Mouse (Mus musculus) ovary, adult 18-20 months (tissue): ENCODE data around the gene Crp.

Experiments used
- DNase-seq: peaks from one replicate; pipeline ENCODE4 v3.0.0; 2022; ENCODE audit warnings: low spot score, mixed read lengths

The Crp gene

DNA sequence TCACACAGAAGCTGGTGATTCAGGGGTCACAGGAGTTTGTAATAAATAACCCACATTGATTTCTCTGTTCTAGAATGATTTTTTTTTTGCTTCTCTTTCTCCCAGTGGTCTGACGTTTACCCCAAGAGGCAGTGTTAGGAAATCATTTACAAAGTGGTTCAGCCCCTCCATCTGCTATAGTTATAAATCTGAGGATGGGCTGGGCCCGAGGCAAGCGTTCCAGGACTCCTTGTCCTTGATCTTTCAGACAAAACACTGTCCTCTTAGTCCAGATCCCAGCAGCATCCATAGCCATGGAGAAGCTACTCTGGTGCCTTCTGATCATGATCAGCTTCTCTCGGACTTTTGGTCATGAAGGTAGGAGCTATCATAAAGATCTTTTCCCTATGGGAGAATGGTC, at the start of gene Crp:
Crp (plus strand) TSS at position 212 of the 400 bp plus-strand sequence.
- no peak for DNase-seq

DNA sequence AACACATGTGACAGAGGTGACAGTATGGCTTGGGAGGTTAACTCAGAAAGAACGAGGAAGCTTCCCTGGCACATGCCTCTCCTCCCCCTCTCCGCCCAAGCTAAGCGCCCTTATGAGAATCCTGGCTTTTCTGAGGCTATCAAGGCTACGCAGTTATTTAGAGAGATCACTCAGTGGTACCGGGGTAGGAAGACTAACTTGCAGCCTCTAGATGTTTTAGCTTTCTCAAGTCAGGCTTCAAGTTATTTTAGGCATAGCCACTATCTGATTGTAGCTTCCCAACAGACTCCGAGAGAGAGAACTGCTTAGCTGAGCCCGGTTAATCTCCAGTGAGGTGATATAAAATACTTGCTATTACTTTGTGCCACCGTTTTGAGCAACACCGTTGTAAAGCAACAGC, 48.5 kb upstream of the Crp start:
- DNase-seq: no peak

DNA sequence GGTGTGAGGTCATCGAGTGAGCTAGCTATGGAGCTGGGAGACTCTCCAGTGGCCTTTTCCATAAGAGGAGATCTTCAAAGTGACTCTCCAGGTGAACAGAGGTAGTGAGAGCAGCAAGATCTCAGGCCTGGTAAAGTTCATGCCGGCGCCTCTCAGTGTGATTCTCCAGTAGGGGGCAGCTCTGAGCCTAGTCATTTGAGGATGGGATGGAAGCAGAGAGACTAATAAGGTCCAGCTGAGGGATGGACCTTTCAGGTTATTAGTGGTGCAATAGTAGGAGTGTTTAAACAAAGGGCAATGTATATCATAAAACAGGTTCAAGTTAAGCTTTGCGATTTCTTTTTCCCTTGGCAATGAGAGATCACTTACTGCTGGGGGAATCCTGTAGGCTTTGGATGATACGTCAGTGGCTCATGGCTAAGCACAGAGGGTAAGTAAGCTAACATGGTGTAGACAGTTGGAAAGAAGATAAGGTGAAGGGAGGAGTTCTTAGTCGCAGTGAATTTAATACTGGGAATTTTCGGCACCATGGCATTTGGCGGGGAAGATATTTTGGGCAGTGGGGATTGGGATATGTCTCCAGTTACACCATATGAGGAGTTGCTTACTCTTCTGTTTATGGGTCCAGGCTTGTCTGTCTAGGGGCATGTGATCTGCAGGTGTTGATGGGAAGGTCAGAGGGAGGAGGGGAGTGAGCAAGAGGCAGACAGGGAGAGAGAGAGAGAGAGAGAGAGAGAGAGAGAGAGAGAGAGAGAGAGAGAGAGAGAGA, 47.2 kb upstream of the Crp start:
- no peak for DNase-seq

DNA sequence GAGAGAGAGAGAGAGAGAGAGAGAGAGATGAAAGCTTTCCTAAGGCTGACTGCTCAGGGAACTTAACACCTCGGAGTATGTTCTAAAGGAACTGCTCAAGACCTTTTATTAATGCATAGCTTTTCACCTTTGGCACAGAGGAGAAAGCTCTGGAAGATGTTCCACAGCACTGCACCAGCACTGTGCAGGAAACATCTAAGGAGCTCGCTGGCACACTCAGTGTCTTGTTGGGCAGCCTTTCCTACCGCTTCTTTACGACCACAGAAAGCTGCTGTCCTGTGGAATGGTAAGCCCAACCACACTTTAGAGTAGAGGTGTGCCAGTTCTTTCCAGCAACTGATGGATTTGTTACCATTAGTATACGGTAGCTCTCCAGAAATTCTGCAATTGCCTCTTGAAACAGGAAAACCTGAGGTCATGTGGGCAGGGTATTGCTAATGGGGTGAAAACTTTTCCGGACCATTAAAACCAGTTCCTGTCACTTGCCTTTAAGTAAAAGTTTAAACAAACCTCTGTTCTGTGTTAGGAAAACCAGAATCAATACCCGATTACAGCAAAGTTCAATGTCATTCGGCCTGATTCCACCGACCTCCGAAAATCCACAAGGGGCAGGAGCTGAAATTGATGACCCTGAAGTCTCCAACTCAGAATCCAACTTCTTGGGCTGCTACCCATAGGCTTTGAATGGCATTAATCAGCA, 46.4 kb upstream of the Crp start:
- DNase-seq: no peak

DNA sequence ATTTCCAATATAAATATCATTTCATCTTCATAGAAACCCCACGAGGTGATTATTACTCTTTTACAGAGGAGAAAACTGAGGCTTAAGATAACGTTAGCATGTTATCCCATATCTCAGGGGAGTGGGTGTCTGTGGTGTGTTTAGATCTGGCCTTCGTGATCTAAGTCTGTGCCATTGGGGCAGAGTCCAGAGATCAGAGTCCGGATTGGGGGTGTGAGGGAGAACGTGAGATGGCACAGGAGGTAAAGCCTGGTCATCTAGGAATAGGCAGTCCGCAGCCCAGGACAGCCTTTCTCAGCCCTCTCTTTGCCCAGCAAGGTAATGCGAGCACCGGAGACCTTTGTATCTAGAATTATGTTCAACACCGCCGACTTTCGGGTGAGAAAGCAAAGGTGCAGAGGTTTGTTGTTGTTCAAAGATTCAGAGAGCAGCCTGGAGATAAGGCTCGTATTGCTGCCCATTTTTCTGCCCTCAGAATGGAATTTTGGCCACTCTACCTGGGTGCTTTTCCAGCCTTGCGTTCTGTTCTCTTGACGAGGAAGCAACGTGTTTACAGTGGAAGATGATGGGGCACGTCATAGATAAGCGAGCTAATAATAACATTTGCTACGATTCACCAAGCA, 45.7 kb upstream of the Crp start:
- no peak for DNase-seq

DNA sequence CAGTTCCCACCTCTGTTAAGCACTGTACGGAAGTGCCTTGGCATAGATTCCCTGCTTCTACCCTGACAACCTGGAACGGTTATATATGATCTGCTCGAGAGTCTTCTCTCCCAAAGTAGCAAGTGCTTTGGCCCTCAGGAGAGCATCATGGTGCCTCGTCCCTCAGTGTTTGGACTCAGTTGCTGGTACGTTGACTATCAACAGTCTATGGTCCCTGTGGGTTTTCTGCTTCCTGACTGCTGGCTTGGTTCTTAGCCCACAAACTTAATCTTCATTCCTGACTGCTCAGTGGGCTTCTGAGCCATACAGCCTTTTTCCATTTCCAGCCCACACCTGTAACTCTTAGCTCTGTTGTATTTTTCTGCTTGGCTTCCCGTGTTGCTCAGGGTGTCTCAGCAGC, 44.0 kb upstream of the Crp start:
- no peak for DNase-seq

DNA sequence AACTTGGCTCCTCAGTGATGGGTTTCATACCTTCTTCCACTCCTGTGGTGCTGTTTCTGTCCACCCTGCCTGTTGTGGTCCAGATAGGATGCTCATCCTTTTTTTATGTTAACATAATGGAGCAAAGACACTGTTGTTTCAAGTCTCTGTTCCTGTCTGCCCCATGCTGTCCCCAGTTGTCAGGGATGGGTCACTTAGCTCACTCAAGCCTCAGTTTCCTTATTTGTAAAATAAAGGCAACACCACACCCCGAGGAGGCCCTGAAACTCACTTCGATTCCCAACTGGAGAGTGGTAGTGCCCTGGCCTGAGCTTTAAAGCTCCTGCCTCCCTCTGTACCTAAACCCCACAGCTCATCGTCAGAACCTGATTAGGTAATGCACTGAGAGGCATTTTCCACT, 40.6 kb upstream of the Crp start:
- no peak for DNase-seq

DNA sequence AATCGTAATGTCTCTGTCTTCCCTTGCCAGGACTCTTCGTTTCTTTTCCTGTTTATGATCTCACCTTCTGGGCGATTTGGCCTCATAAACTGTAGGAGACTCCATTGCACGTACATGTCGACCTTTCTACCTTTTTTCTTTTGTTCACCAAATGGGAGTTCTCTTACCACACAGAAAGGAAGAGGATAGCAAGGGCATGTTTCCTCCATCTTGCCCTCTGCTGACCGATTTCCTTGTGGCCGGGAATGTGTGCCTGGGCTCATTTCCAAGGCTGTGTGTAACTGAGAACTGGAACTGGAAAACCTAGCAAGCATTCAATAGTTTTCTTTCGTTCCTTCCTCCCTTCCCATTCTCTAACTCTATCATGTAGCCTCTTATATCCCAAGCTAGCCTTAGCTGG, 38.2 kb upstream of the Crp start:
- no peak for DNase-seq

DNA sequence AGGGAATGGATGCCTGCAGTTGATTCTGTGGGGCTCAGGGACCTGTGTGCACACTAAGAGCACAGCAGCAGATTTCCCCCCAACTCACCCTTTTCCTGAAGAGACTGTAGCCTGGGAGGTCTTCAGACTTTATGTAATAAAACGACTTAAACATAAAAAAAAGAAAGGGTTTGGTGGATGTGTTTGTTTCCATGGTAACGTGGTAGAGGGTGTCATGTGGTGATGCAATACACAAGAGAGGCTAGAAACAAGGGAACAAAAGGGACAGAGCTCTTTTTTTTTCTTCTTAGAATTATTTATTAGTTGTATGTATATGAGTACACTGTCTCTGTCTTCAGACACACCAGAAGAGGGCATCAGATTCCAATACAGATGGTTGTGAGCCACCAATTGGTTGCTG, 32.4 kb upstream of the Crp start:
- DNase-seq: no peak

DNA sequence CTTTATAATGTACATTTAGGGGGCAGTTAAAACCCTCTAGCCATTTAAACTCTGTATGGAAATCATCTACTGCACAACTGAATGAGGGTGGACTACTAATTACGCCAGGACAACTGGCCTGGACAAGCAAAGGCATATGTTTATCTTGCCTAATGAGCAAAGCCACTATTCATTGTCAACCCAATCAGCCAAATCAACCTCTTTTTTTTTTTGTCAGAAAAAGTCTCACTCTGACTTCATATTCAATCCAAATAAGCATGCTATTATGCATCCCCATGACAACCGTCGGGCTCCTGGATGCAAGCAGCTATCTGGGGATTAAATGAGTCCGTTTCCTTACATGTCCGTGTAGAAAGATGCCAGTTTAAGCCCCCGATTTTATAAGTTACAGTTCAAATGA, 30.3 kb upstream of the Crp start:
- DNase-seq: no peak

DNA sequence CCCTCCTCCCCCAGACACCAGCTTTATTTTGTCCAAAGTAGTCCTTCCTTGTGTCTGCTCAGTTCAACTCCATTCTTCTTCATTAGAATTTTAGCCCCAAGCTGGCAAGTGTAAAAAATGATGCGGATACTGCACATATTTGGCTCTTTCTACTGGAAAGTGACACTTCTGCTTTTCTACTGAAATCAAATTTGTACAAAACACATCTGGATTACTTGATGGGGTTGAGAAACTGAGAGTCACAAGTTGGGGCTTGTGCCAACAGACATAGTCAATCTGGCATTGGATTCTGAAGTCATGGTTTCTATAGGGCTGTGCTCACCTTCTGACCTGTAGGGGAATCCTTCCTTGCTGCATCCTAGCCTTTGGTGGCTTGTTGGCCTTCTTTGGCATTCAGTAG, 27.1 kb upstream of the Crp start:
- no peak for DNase-seq

DNA sequence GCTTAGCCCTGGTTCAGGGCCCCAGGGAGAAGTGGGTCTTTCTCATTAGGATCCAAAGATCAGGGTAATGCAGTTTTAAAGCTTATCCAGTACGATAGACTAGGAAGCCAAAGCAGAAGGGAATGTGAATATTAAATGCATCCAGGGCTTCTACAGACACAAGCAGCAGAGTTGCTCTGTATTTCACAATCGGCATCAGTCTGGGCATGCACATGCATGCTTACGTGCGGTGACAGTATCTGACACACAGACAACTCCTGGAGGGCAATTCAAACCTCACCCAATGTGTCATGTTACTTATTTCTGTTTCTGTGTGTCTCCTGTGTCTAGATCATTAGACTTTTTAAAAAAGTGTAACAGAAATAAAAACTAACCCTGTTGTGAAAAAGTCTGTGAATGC, 17.1 kb upstream of the Crp start:
- no peak for DNase-seq

DNA sequence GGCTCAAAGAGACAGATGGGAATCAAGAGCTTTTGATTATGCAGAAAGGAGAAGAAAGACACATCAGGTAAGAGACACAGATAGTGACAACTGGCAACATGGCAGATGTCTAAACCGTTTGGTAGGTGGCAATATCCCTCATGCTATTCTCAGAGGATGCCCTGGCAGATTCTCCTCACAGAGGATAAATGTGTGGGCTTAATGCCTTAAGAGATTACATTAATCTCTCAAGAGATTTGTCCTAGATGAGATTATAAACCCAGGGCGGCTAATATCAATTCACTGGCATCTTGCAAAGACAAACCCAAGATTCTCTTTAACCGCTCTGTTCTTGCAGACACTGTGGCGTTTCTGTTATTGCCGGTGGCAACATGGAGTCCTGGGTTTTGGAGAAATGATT, 14.3 kb upstream of the Crp start:
- no peak for DNase-seq

DNA sequence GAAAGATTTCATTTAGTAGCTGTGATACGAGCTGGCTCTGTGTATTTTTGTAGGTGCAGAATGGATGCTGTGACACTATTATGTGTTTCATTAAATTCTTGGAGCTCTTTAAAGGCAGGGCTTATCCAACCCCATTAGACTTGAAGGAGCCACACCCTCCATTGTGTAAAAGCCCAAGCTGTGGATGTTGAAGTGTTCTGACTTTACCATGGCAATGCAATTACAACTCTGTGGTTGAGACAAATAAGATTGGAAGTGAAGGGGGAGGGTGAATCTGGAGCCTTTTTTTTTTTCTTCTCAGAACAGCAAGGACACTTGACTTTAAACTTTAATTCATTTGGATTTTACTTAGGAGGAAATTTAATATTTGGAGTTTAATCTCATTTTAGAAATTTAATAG, 13.9 kb upstream of the Crp start:
- no peak for DNase-seq

DNA sequence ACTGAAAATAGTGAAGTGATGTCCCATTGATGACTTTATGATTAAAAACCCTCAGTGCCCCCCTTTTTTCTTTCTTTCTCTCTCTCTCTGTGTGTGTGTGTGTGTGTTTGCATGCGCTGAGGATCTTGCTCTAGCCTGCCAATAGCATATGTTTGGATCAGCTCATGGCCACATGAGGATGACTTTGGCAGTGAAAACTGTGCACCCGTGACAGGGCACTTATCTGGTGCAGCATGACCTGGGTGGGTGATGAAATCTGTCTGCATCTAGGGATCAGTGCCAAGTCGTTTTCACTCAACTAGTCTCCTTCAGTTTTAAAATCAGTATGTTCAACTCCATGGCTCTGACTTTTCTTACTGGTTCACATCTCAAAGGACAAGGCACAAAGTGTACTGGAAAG, 12.7 kb upstream of the Crp start:
- DNase-seq: peak; percentile 6

DNA sequence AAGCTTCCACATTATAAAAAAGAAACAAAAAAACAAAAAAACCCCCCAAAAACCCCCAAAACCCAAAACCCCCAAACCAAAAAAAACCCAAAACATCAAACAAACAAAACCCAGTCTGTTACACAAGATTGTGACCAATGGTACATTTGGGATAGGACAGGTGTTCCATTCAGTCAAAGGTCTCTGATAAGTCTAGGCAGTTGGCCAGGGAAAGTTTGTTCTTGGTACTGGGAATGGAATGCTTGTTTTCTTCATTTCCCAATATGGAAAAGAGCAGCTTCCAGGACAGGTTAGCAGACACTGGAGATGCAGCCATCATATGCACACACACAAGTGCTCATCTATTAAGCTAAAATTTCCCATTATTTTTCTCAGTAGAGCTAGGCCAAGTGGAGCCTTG, 433 bp upstream of the Crp start:
- DNase-seq: no peak

DNA sequence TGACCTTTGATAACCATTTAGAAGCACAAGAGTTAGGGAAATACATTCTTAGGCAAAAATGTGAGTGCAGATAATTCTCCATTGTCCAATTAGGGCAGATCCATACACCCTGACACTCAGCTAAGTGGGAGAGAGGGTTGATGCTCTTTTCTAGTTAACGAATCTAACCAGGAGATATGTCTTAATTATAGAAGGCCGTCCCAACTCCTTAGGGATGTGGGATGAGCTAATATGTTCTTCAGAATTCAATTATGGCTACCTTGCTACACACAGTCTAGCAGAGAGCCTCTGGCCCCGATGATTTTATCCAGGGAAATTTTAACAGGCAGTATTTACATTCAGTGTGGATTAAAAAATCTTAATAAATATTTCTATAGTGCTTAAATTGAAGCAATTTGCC, 3.0 kb downstream of the Crp start:
- no peak for DNase-seq

DNA sequence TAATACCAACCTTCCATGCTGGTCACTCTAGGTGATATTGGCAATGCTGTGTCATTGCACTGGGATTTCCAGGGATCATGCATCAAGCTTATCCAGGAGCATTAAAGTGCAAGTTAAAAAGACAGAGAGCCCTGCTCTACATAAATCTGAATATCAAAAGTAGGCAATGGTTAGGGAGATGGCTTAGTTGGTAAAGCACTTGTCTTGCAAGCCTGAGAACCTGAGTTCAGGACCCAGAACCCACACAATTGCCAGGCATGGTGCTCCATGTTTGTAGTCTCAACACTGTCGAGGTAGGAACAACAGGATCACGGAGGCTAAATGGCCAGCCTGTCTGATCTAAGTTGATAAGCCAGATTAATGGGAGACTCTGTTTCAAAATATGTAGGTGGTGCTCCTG, 3.5 kb downstream of the Crp start:
- no peak for DNase-seq

DNA sequence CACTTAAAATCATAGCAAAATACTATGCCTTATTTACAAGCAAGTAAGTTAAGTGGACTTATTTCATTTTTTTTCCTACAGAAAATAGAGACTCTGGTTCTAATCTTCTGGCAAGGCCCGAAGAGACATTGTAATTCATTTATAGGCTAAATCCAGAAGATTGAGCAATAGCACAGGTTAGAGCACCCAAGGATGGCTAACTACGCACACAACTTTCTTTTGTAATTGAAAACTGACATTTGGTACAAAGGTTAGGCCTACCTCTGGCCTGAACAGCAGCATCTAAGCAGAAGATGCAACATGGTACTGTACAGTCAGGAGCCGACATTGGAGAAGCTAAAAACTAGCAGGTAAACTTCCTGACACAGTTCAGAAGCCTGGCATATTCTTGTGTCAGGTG, 4.0 kb downstream of the Crp start:
- no peak for DNase-seq

DNA sequence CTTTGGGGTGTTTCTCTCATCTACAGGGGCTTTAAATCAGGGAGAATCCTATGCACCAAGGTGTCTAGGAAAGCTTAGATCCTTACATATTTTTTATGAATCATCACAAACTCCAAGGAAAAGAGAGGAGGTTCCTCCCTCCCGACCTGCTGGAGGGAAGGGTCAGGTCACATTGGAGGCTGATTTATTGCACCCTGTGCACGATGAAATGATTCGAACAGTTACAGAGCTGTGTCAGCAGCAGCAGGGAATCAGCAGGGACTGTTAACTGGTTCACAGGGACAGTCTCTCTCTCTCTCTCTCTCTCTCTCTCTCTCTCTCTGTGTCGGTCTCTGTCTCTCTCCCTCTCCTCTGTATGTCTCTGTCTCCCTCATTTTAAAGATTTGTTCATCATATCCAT, 6.9 kb downstream of the Crp start:
- DNase-seq: no peak

DNA sequence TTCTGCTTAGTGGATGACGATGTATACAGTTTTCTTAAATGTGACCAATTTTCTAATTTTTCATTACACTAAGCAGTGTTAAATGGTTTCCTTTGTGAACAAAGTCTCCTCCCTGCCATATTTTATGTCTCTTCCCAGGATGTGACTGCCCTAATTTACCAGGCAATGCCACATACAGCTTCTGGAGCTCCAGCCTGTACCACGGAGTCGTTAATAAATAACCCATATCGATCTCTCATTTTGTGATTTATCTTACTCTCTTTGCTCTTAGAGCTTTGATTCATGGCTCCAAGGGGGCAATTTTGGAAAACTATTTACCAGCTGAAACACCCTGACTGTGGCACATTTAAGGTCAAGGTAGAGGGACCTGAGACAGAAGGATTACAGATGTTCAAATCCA, 8.4 kb downstream of the Crp start:
- DNase-seq: no peak

DNA sequence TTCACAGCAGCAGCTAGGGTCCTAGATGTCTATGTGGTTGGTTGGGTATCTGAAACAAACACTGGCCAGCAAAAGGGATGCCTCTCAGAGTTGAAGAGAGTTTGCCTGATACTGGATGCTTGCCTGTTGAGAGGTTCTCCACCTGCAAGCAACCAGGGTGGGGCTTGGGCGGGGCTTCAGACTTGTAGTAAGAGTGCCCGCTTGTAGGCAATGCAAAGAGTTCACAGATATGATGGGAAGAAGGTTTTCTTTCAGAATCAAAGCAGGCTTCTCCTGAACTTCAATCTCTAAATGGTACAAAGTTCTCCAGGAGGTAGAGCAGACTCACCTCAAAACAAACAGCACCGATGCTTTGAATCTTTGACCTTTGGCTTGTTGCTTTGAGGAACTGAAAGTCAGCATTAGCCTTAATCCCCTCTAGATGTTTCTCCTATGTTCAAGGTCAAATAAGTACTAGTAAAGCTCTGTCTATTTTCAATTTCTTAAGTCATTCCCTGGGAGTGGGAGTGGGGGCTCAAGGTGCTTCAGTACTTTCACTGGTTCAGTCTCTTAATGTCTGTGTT, 12.0 kb downstream of the Crp start:
- DNase-seq: no peak

DNA sequence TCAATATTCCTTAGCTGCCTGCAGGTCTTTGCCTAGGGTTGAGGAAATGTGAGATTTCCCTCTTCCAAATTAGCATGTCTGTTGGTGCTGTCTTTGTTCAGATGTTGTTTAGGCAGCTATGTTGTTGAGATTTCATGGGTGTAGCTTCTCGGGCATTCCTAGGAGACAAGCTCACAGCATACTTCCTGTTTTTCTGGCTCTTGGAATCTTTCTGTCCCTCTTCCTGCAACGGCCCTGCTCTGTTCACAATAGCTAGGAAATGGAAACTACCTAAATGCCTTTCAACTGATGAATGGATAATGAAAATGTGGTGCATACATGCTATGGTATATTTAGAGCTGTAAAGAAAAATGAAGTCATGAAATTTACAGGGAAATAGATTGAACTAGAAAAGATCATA, 13.5 kb downstream of the Crp start:
- DNase-seq: no peak
